Mouse (Mus musculus): ENCODE results near the gene Chd4. TPM values are rescaled to one million over a fixed set of nuclear protein-coding genes. Genes with fewer than 3 reads are reported as not detected.

Chd4 gene
- polyA plus RNA-seq, 1 experiment = 133 TPM

GRCm38 (mm10) chr6:125071896-125072279 is 23.9 kb upstream of the Chd4 start:
- Histone ChIP-seq H3ac (ENCODE audit: control insufficient read depth, insufficient read length) (no peak overlapping the region), H3K4me2 (ENCODE audit: low read depth) (no peak overlapping the region), H3K79me2 (ENCODE audit: control insufficient read depth, insufficient read depth) (no peaks in the 10 kb centered on the region), H3K4me3 (no peak overlapping the region), H3K27me3 (ENCODE audit: control insufficient read depth, insufficient read depth, insufficient read length) (peaks cover 54% of the 10 kb centered on the region), H3K36me3 (ENCODE audit: control insufficient read depth, insufficient read depth) (no peaks in the 10 kb centered on the region)
- no peak for TF ChIP-seq CEBPB (IDR thresholded peaks at IDR 0.05; ENCODE audit: insufficient read depth, poor library complexity, severe bottlenecking)
- TF ChIP-seq SRF (IDR thresholded peaks at IDR 0.05; ENCODE audit: control insufficient read depth, insufficient read length, low read depth) = no peak
- no peak for TF ChIP-seq POLR2AphosphoS2 (IDR thresholded peaks at IDR 0.05; ENCODE audit: insufficient read length, low read depth)
- no peak for TF ChIP-seq REST (IDR thresholded peaks at IDR 0.05; ENCODE audit: insufficient read depth, insufficient read length)
- no peak for TF ChIP-seq MYOG (IDR thresholded peaks at IDR 0.05; ENCODE audit: control insufficient read depth in 1 of 3, insufficient read depth in 1 of 3, insufficient read length in 2 of 3, low read depth in 2 of 3)
- TF ChIP-seq E2F4 (IDR thresholded peaks at IDR 0.05; ENCODE audit: insufficient read depth) = no peak
- no peak for TF ChIP-seq POLR2A (IDR thresholded peaks at IDR 0.05; ENCODE audit: insufficient read length, low read depth)
- no peak for TF ChIP-seq MYOD1 (IDR thresholded peaks at IDR 0.05; ENCODE audit: control insufficient read depth in 1 of 3, insufficient read length in 2 of 3, low read depth in 2 of 3)
- no peak for TF ChIP-seq TCF12 (IDR thresholded peaks at IDR 0.05; ENCODE audit: insufficient read depth, poor library complexity, severe bottlenecking)
- no peak for TF ChIP-seq MAX (IDR thresholded peaks at IDR 0.05; ENCODE audit: low read depth)
- TF ChIP-seq TCF3 (IDR thresholded peaks at IDR 0.05; ENCODE audit: insufficient read length, low read depth) = no peak
- TF ChIP-seq USF1 (IDR thresholded peaks at IDR 0.05; ENCODE audit: low read depth) = no peak

- Histone ChIP-seq H3ac (ENCODE audit: control insufficient read depth, insufficient read length) (no peak overlapping the region), H3K4me2 (ENCODE audit: low read depth) (no peak overlapping the region), H3K36me3 (ENCODE audit: control insufficient read depth, insufficient read depth) (no peaks in the 10 kb centered on the region), H3K4me3 (no peak overlapping the region), H3K27me3 (ENCODE audit: control insufficient read depth, insufficient read depth, insufficient read length) (peaks cover 41% of the 10 kb centered on the region), H3K79me2 (ENCODE audit: control insufficient read depth, insufficient read depth) (no peaks in the 10 kb centered on the region)
- TF ChIP-seq E2F4 (IDR thresholded peaks at IDR 0.05; ENCODE audit: insufficient read depth) (no peak), TCF3 (IDR thresholded peaks at IDR 0.05; ENCODE audit: insufficient read length, low read depth) (no peak), POLR2AphosphoS2 (IDR thresholded peaks at IDR 0.05; ENCODE audit: insufficient read length, low read depth) (no peak), MYOG (IDR thresholded peaks at IDR 0.05; ENCODE audit: control insufficient read depth in 1 of 3, insufficient read depth in 1 of 3, insufficient read length in 2 of 3, low read depth in 2 of 3) (no peak), TCF12 (IDR thresholded peaks at IDR 0.05; ENCODE audit: insufficient read depth, poor library complexity, severe bottlenecking) (no peak), POLR2A (IDR thresholded peaks at IDR 0.05; ENCODE audit: insufficient read length, low read depth) (no peak), MAX (IDR thresholded peaks at IDR 0.05; ENCODE audit: low read depth) (no peak), MYOD1 (IDR thresholded peaks at IDR 0.05; ENCODE audit: control insufficient read depth in 1 of 3, insufficient read length in 2 of 3, low read depth in 2 of 3) (no peak), REST (IDR thresholded peaks at IDR 0.05; ENCODE audit: insufficient read depth, insufficient read length) (no peak), USF1 (IDR thresholded peaks at IDR 0.05; ENCODE audit: low read depth) (no peak), CEBPB (IDR thresholded peaks at IDR 0.05; ENCODE audit: insufficient read depth, poor library complexity, severe bottlenecking) (no peak), SRF (IDR thresholded peaks at IDR 0.05; ENCODE audit: control insufficient read depth, insufficient read length, low read depth) (no peak)
These were observed 22.0 kb upstream of the Chd4 start for GRCm38 (mm10) chr6:125073825-125074224.

- Histone ChIP-seq H3K4me3 (no peak overlapping the region), H3ac (ENCODE audit: control insufficient read depth, insufficient read length) (no peak overlapping the region), H3K27me3 (ENCODE audit: control insufficient read depth, insufficient read depth, insufficient read length) (peaks cover 11% of the 10 kb centered on the region), H3K36me3 (ENCODE audit: control insufficient read depth, insufficient read depth) (no peaks in the 10 kb centered on the region), H3K79me2 (ENCODE audit: control insufficient read depth, insufficient read depth) (no peaks in the 10 kb centered on the region), H3K4me2 (ENCODE audit: low read depth) (no peak overlapping the region)
- TF ChIP-seq MAX (IDR thresholded peaks at IDR 0.05; ENCODE audit: low read depth) = no peak
- no peak for TF ChIP-seq CEBPB (IDR thresholded peaks at IDR 0.05; ENCODE audit: insufficient read depth, poor library complexity, severe bottlenecking)
- no peak for TF ChIP-seq POLR2AphosphoS2 (IDR thresholded peaks at IDR 0.05; ENCODE audit: insufficient read length, low read depth)
- no peak for TF ChIP-seq SRF (IDR thresholded peaks at IDR 0.05; ENCODE audit: control insufficient read depth, insufficient read length, low read depth)
- no peak for TF ChIP-seq REST (IDR thresholded peaks at IDR 0.05; ENCODE audit: insufficient read depth, insufficient read length)
- TF ChIP-seq E2F4 (IDR thresholded peaks at IDR 0.05; ENCODE audit: insufficient read depth) = no peak
- no peak for TF ChIP-seq POLR2A (IDR thresholded peaks at IDR 0.05; ENCODE audit: insufficient read length, low read depth)
- no peak for TF ChIP-seq USF1 (IDR thresholded peaks at IDR 0.05; ENCODE audit: low read depth)
These were observed 14.4 kb upstream of the Chd4 start for GRCm38 (mm10) chr6:125081394-125081793.

GRCm38 (mm10) chr6:125081797-125082560 is 13.8 kb upstream of the Chd4 start:
- no peaks in the 10 kb centered on the region for H3K79me2 ChIP-seq (ENCODE audit: control insufficient read depth, insufficient read depth)
- no peak overlapping the region for H3K4me3 ChIP-seq
- peaks cover 11% of the 10 kb centered on the region for H3K27me3 ChIP-seq (ENCODE audit: control insufficient read depth, insufficient read depth, insufficient read length)
- no peak overlapping the region for H3K4me2 ChIP-seq (ENCODE audit: low read depth)
- H3K36me3 ChIP-seq (ENCODE audit: control insufficient read depth, insufficient read depth) = no peaks in the 10 kb centered on the region
- no peak overlapping the region for H3ac ChIP-seq (ENCODE audit: control insufficient read depth, insufficient read length)
- no peak for TF ChIP-seq MYOD1 (IDR thresholded peaks at IDR 0.05; ENCODE audit: control insufficient read depth in 1 of 3, insufficient read length in 2 of 3, low read depth in 2 of 3)
- no peak for TF ChIP-seq POLR2AphosphoS2 (IDR thresholded peaks at IDR 0.05; ENCODE audit: insufficient read length, low read depth)
- no peak for TF ChIP-seq E2F4 (IDR thresholded peaks at IDR 0.05; ENCODE audit: insufficient read depth)
- no peak for TF ChIP-seq MAX (IDR thresholded peaks at IDR 0.05; ENCODE audit: low read depth)
- TF ChIP-seq SRF (IDR thresholded peaks at IDR 0.05; ENCODE audit: control insufficient read depth, insufficient read length, low read depth) = no peak
- TF ChIP-seq CEBPB (IDR thresholded peaks at IDR 0.05; ENCODE audit: insufficient read depth, poor library complexity, severe bottlenecking) = no peak
- TF ChIP-seq POLR2A (IDR thresholded peaks at IDR 0.05; ENCODE audit: insufficient read length, low read depth) = no peak
- TF ChIP-seq TCF3 (IDR thresholded peaks at IDR 0.05; ENCODE audit: insufficient read length, low read depth) = no peak
